Mouse (Mus musculus): ENCODE measurements around the gene Tubgcp6. TPM values are rescaled to one million over a fixed set of nuclear protein-coding genes. Genes with fewer than 3 reads are reported as not detected.

Gene Tubgcp6
- polyA plus RNA-seq, 1 experiment from 2014 or later = 16.9 TPM

DNA sequence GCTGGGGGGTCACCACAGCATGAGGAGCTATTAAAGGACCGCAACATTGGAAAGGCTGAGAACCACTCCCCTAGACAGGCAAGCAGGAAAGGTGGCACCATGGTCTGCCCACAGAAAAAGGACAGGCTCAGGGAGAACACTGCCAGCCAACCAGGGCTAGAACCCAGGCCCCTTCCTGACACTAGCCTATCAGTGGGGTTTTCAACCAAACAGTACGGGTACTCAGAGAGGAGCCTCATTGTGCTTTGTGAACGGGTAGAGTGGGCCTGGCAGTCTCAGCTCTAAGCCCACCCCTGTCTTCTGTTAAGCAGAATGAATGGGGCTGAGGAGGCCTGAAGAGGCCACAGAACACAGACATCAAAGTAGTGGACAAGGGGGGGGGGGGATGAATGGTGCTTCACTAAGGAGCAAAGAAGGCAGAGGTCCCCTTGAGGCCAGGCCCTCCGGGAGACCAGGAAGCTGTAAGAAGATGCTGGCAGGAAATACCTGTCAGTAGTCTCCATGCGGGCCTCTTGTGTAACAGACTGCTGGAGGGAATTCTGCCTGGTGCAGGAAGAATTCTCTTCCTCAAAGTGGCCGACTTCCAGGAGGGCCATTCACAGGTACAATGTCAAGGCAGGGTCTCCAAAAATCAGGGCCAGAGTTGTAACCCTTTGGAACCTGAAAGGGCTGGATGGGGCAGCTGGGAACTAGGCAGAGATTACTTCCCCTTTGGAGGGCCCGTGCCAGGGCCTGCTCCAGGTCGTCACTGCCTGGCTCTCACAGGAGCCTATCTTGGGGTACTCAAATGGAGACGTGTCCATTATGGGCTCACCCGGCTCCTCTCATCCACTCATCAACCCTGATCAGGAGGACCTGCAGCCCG lies 48.1 kb downstream of the Tubgcp6 start, which contains the start of gene Trabd:
Gene Trabd (plus strand): TSS at position 512 of the 865 bp plus-strand sequence.
- 25% methylated on average over 11 of the region's 11 CpGs for WGBS
- Histone ChIP-seq H3K9ac (peak within 1 kb of the TSS; percentile 84), H3K27ac (replicated peaks) (peak within 1 kb of the TSS; percentile 93), H3K36me3 (0 out of 2 replicates have a peak, but pooled peaks cover 2% of the 10 kb centered on the region), H3K27me3 (no peaks in the 10 kb centered on the region), H3K9me3 (no peaks in the 10 kb centered on the region), H3K4me2 (peak within 1 kb of the TSS; percentile 79), H3K4me1 (replicated peaks) (peaks cover 42% of the 10 kb centered on the region), H3K4me3 (peak within 1 kb of the TSS; percentile 89)
- no peak for ATAC-seq (ENCODE audit: low FRiP score, low read depth)

- Histone ChIP-seq H3K4me3 (no peak overlapping the region), H3K27ac (replicated peaks) (peak overlapping the region; percentile 93; the same call in 1 of the 2 replicates), H3K36me3 (no peaks in the 10 kb centered on the region), H3K4me1 (replicated peaks) (peaks cover 42% of the 10 kb centered on the region), H3K9me3 (no peaks in the 10 kb centered on the region), H3K27me3 (no peaks in the 10 kb centered on the region), H3K4me2 (no peak overlapping the region), H3K9ac (no peak overlapping the region)
- ATAC-seq (ENCODE audit: low FRiP score, low read depth) = no peak
- WGBS = 86% methylated on average over 10 of the region's 10 CpGs
These were observed 48.8 kb downstream of the Tubgcp6 start for GRCm38 (mm10) chr15:89073993-89074603.

GRCm38 (mm10) chr15:89070606-89071005 lies 52.3 kb downstream of the Tubgcp6 start:
- no peaks in the 10 kb centered on the region for H3K36me3 ChIP-seq
- no peak for ATAC-seq (ENCODE audit: low FRiP score, low read depth)
- peaks cover 16% of the 10 kb centered on the region for H3K4me1 ChIP-seq (replicated peaks)
- H3K27ac ChIP-seq (replicated peaks) = no peak overlapping the region
- H3K4me3 ChIP-seq = no peak overlapping the region
- 74% methylated on average over 24 of the region's 24 CpGs for WGBS
- no peak overlapping the region for H3K9ac ChIP-seq
- H3K27me3 ChIP-seq = peaks cover 22% of the 10 kb centered on the region
- no peaks in the 10 kb centered on the region for H3K9me3 ChIP-seq
- H3K4me2 ChIP-seq = no peak overlapping the region

DNA sequence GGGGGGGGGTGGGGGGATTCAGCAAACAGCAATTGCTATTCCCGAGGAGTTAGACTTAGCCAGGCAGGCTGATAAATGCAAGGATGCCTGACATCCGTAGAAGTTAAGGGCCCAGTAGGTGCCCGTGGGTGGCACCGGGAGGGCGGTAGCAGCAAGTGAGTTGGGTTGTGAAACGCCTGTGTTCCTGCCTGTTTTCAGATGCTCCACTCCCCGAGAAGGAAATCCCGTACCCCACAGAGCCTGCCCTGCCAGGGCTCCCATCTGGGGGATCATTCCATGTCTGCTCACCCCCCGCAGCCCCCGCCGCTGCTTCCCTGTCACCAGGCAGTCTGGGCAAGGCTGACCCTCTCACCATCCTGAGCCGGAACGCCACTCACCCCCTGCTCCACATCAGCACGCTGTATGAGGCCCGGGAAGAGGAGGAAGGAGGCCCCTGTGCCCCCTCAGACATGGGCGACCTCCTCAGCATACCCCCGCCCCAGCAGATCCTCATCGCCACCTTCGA lies 53.5 kb downstream of the Tubgcp6 start:
- WGBS = 82% methylated on average over 19 of the region's 19 CpGs
- Histone ChIP-seq H3K27ac (replicated peaks) (no peak overlapping the region), H3K4me2 (no peak overlapping the region), H3K4me3 (no peak overlapping the region), H3K9me3 (no peaks in the 10 kb centered on the region), H3K9ac (no peak overlapping the region), H3K36me3 (no peaks in the 10 kb centered on the region), H3K27me3 (peaks cover 25% of the 10 kb centered on the region), H3K4me1 (replicated peaks) (peaks cover 3% of the 10 kb centered on the region; the same call in 1 of the 2 replicates)
- no peak for ATAC-seq (ENCODE audit: low FRiP score, low read depth)

DNA sequence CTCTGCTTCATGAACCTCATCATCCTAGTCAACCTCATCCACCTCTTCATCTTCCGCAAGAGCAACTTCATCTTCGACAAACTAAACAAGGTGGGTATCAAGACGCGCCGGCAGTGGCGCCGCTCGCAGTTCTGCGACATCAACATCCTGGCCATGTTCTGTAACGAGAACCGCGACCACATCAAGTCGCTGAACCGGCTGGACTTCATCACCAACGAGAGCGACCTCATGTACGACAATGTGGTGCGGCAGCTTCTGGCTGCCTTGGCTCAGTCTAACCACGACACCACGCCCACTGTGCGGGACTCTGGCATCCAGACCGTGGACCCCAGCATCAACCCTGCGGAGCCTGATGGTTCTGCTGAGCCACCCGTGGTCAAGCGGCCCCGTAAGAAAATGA lies 54.7 kb downstream of the Tubgcp6 start:
- ATAC-seq (ENCODE audit: low FRiP score, low read depth) = no peak
- Histone ChIP-seq H3K27ac (replicated peaks) (no peak overlapping the region), H3K9me3 (no peaks in the 10 kb centered on the region), H3K36me3 (no peaks in the 10 kb centered on the region), H3K4me2 (no peak overlapping the region), H3K4me1 (replicated peaks) (no peaks in the 10 kb centered on the region; the same call in 1 of the 2 replicates), H3K27me3 (peaks cover 25% of the 10 kb centered on the region), H3K9ac (no peak overlapping the region), H3K4me3 (no peak overlapping the region)
- WGBS = 38% methylated on average over 26 of the region's 26 CpGs

- Histone ChIP-seq H3K4me2 (no peak overlapping the region), H3K9ac (no peak overlapping the region), H3K4me1 (replicated peaks) (no peaks in the 10 kb centered on the region; the same call in 1 of the 2 replicates), H3K27me3 (peaks cover 25% of the 10 kb centered on the region), H3K9me3 (no peaks in the 10 kb centered on the region), H3K36me3 (no peaks in the 10 kb centered on the region), H3K27ac (replicated peaks) (no peak overlapping the region), H3K4me3 (no peak overlapping the region)
- ATAC-seq (ENCODE audit: low FRiP score, low read depth) = no peak
- WGBS = 42% methylated on average over 35 of the region's 35 CpGs
These were observed 55.3 kb downstream of the Tubgcp6 start for GRCm38 (mm10) chr15:89067609-89068008.

DNA sequence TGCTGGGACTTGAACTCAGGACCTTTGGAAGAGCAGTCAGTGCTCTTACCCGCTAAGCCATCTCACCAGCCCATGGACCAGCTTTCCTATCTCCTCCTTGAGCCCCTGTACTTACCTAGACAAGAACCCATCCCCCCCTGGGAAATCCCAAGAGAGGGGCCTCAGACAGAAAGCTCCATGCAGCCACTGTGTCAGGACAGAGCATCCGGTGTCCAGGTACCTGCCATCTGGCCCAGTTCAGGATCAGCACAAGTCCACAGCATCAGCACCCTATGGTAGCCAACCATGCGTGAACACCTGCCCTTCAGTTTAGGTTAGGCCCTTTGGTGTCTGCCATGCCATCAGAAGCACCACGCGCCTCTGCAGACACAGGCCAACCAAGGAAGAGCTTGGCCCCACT lies 58.0 kb downstream of the Tubgcp6 start:
- H3K9me3 ChIP-seq = no peaks in the 10 kb centered on the region
- 96% methylated on average over 5 of the region's 5 CpGs for WGBS
- no peak for ATAC-seq (ENCODE audit: low FRiP score, low read depth)
- no peak overlapping the region for H3K4me3 ChIP-seq
- H3K9ac ChIP-seq = no peak overlapping the region
- peaks cover 12% of the 10 kb centered on the region for H3K4me1 ChIP-seq (replicated peaks)
- no peak overlapping the region for H3K27ac ChIP-seq (replicated peaks)
- peaks cover 25% of the 10 kb centered on the region for H3K27me3 ChIP-seq
- H3K4me2 ChIP-seq = no peak overlapping the region
- H3K36me3 ChIP-seq = no peaks in the 10 kb centered on the region

DNA sequence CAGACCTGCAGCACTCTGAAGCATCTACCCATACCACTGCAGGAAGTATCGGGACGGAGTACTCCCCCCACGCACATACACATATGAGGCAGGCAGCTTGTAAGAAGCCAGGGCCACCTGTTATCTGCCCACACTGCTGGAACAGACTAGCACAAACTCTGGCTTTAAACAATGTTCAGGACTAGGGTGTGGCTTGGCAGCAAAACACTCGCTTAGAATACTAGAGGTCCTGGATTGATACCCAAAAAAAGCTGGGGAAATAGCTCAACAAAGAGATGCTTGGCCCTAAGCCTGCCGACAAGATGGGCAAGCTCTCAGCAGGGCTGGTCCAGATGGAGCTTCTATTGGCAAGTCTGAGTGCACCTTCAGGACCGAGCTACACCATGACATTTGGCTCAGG lies 59.4 kb downstream of the Tubgcp6 start:
- Histone ChIP-seq H3K9me3 (no peaks in the 10 kb centered on the region), H3K36me3 (no peaks in the 10 kb centered on the region), H3K9ac (no peak overlapping the region), H3K27ac (replicated peaks) (no peak overlapping the region), H3K27me3 (peaks cover 25% of the 10 kb centered on the region), H3K4me2 (no peak overlapping the region), H3K4me1 (replicated peaks) (peaks cover 20% of the 10 kb centered on the region), H3K4me3 (no peak overlapping the region)
- no peak for ATAC-seq (ENCODE audit: low FRiP score, low read depth)
- 71% methylated on average over 6 of the region's 6 CpGs for WGBS

- peaks cover 25% of the 10 kb centered on the region for H3K27me3 ChIP-seq
- H3K27ac ChIP-seq (replicated peaks) = no peak overlapping the region
- no peak for ATAC-seq (ENCODE audit: low FRiP score, low read depth)
These were observed 59.9 kb downstream of the Tubgcp6 start for GRCm38 (mm10) chr15:89063001-89063400.

GRCm38 (mm10) chr15:89062518-89062910 lies 60.4 kb downstream of the Tubgcp6 start:
- 84% methylated on average over 5 of the region's 5 CpGs for WGBS

More at GRCm38 (mm10) chr15:89063001-89063400, 59.9 kb downstream of the Tubgcp6 start:
- Histone ChIP-seq H3K4me3 (no peak overlapping the region), H3K9ac (no peak overlapping the region), H3K4me1 (replicated peaks) (peaks cover 20% of the 10 kb centered on the region), H3K36me3 (no peaks in the 10 kb centered on the region), H3K4me2 (no peak overlapping the region), H3K9me3 (no peaks in the 10 kb centered on the region)
- WGBS = 77% methylated on average over 7 of the region's 7 CpGs

DNA sequence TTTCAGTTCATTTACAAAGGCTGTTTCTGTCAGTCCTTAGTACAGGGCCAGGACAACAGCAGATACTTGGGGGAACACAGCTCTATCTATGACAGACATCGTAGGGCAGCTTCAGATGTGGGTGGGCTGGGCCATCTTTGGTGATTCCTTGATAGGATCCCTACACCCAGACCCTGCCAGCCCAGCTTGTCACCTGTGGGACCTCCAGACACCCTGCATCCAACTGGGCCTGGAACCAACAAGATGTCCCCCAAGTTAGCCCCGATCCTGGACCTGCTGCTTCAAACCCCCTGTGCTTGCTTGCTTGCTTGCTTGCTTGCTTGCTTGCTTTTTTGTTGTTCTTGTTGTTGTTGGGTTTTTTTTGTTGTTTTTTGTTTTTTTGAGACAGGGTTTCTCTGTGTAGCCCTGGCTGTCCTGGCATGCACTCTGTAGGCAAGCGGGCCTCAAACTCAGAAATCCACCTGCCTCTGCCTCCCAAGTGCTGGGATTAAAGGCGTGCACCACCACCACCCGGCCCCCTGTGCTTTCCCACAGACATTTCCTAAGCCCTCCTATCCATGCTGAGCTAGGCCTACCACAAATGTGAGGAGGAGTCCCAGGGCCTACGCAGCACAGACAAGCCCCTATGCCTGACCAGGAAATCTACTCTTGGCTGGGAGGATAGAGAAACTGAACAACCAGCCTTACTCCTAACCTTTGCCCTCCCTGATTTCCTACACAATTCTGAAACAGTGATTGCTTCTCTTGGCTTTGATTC lies 61.0 kb downstream of the Tubgcp6 start:
- Histone ChIP-seq H3K27ac (replicated peaks) (no peak overlapping the region), H3K9me3 (no peaks in the 10 kb centered on the region), H3K36me3 (no peaks in the 10 kb centered on the region), H3K4me3 (no peak overlapping the region), H3K9ac (peak overlapping the region; percentile 69; the same call in 1 of the 2 replicates), H3K4me2 (no peak overlapping the region), H3K4me1 (replicated peaks) (peaks cover 20% of the 10 kb centered on the region), H3K27me3 (peaks cover 15% of the 10 kb centered on the region)
- no peak for ATAC-seq (ENCODE audit: low FRiP score, low read depth)
- 88% methylated on average over 6 of the region's 6 CpGs for WGBS

More at GRCm38 (mm10) chr15:89062518-89062910, 60.4 kb downstream of the Tubgcp6 start:
- Histone ChIP-seq H3K9ac (no peak overlapping the region), H3K4me3 (no peak overlapping the region), H3K27me3 (peaks cover 21% of the 10 kb centered on the region), H3K36me3 (no peaks in the 10 kb centered on the region), H3K4me1 (replicated peaks) (peaks cover 20% of the 10 kb centered on the region), H3K27ac (replicated peaks) (no peak overlapping the region), H3K4me2 (no peak overlapping the region), H3K9me3 (no peaks in the 10 kb centered on the region)
- no peak for ATAC-seq (ENCODE audit: low FRiP score, low read depth)
